Comparison of ENCODE assay signal across 8 mouse cellular contexts in genomic region chr2:135711925-135712288, GRCm38 (mm10). TPM values are rescaled to one million over a fixed set of nuclear protein-coding genes. Genes with fewer than 3 reads are reported as not detected.
DNase-seq lines count a peak whose midpoint lies in the region; ATAC-seq lines count a peak whose summit lies in the region.

No protein-coding gene starts in this region.

- peak; percentile 77 for ATAC-seq in hindbrain, embryonic 14.5 days (ENCODE audit: low FRiP score)
- no peak for ATAC-seq in cerebellum, adult (ENCODE audit: insufficient number of reproducible peaks, low FRiP score, low TSS enrichment)

- no peaks in the 10 kb centered on the region for H3K9me3 ChIP-seq in hindbrain, embryonic 14.5 days (ENCODE audit: control insufficient read depth, low read length)

- H3K27ac ChIP-seq in hindbrain, embryonic 14.5 days: peak overlapping the region; percentile 58

- H3K4me1 ChIP-seq in hindbrain, embryonic 14.5 days (replicated peaks; ENCODE audit: control insufficient read depth, insufficient read depth, low read length): peaks cover 33% of the 10 kb centered on the region

- H3K9ac ChIP-seq in hindbrain, embryonic 14.5 days: no peak overlapping the region

- no peaks in the 10 kb centered on the region for H3K36me3 ChIP-seq in hindbrain, embryonic 14.5 days (replicated peaks; ENCODE audit: control insufficient read depth, insufficient read depth)

- peak overlapping the region; percentile 31 for H3K4me2 ChIP-seq in hindbrain, embryonic 14.5 days (replicated peaks)

- no peak overlapping the region for H3K4me3 ChIP-seq in hindbrain, embryonic 14.5 days (replicated peaks; ENCODE audit: low read length)

- no peaks in the 10 kb centered on the region for H3K27me3 ChIP-seq in hindbrain, embryonic 14.5 days (ENCODE audit: control insufficient read depth, insufficient read depth, low read length)

- DNase-seq in MEL-GATA-1-ER (ENCODE audit: extremely low read depth, low read depth): peak; percentile 63
- DNase-seq in embryo, embryonic 11 days: peak; percentile 87
- DNase-seq in gastrocnemius, postnatal 14 days: peak; percentile 66
- peak; percentile 76 for DNase-seq in hindbrain, embryonic 14.5 days (ENCODE audit: low spot score)
- peak; percentile 34 to 83 for DNase-seq in left cerebral cortex, postnatal 10 days (ENCODE audit: extremely low spot score in 1 of 2, low spot score in 2 of 2)
- peak; percentile 83 to 91 for DNase-seq in lung, postnatal 4 days
- peak; percentile 12 to 40 for DNase-seq in right cerebral cortex, adult 2 months (ENCODE audit: low spot score in 2 of 2)

- WGBS in hindbrain, embryonic 14.5 days: 10% methylated on average over 8 of the region's 8 CpGs

- intact Hi-C loops in gastrocnemius, postnatal 14 days (cut with DNase I; ENCODE audit: low total_unique reads): no loop called here
- intact Hi-C loops in left cerebral cortex, postnatal 10 days (cut with DNase I): no loop called here

RNA-seq across cellular contexts. Expression of gene Plcb4, which starts 53.1 kb away (rescaled TPM):
- 10 to 100 TPM; 25.7 to 34.5 TPM for total RNA-seq in gastrocnemius, postnatal 14 days (2021)
- 41.4 and 46.2 TPM in 2 replicates for polyA plus RNA-seq in hindbrain, embryonic 14.5 days (2014; fragmentation: Nextera tagmentation; extraction: Ambion mirVana)
- 10 to 100 TPM; 44.2 to 47.5 TPM for total RNA-seq in left cerebral cortex, postnatal 10 days (2021)

Comparison
In these comparisons a context has a peak if more than half of its experiments do, and no peak if none do; other contexts are left out.
1. DNase-seq: peak in every context shown above with its lines; median percentile 87 in embryo, embryonic 11 days; 87 in lung, postnatal 4 days; 76 in hindbrain, embryonic 14.5 days; 66 in gastrocnemius, postnatal 14 days; 63 in MEL-GATA-1-ER; 58 in left cerebral cortex, postnatal 10 days; 26 in right cerebral cortex, adult 2 months.